Mouse (Mus musculus) CH12.LX (cell line): ENCODE measurements around the gene Tmem97.

Experiments
- MEF2A ChIP-seq: IDR thresholded peaks from 2 replicates; pipeline ENCODE4 v1.6.1; 2014; ENCODE audit warnings: low read depth, mild to moderate bottlenecking, inconsistent platforms, low read length, improper control_type of control experiment, borderline replicate concordance
- UBTF ChIP-seq: IDR thresholded peaks from 2 replicates; pipeline ENCODE4 v1.6.1; 2012; ENCODE audit warnings: low read depth, mild to moderate bottlenecking, inconsistent platforms, low read length, improper control_type of control experiment, moderate library complexity
- ZMIZ1 ChIP-seq: IDR thresholded peaks from 2 replicates; pipeline ENCODE4 v1.6.1; 2012; ENCODE audit warnings: low read depth, mild to moderate bottlenecking, inconsistent platforms, low read length, improper control_type of control experiment

DNA sequence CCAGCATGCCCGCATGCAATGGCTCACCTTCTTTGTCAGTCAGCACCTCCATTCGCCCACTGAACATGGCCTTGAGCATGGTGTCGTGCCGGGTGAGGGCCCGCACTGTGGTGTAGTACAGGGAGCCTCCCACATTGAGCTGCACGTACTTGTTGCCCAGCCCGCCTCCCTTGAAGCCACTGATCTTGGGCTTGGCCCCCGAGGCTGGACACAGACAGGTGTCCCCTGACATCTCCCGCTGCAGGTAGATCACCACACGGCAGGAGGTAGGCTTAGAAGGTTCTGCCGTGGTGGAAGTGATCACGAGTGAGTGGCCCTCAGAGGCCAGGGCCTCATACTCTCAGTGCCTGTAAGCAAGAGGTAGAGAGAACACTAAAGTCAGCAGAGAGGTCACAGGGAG, 20.6 kb downstream of the Tmem97 start:
- TF ChIP-seq ZMIZ1 (no peak), UBTF (no peak), MEF2A (no peak)
